Mouse (Mus musculus): Measurements from ENCODE around the gene Gm6993. TPM values are rescaled to one million over a fixed set of nuclear protein-coding genes. Genes with fewer than 3 reads are reported as not detected.

Gm6993 gene
- polyA plus RNA-seq, 1 experiment from 2014 or later, result not detected

DNA sequence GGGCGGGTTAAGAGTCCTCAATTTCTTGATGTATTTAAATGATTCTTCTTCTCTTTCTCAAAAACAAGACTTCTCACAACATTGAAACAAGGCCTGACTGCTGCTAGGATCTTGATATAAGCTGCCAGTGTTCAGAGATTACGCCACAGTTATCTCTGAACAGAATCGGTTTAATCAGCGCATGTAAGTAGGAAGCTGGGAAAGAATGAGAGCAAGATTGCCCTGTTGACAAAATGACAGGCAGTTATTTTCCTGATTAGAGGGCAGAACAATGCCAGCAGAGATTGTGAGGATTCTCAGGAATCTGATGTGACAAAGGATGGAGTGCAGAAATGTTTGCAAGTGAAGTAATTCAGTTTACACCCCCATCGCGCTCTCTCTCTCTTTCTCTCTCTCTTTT is 19.0 kb upstream of the Gm6993 start:
- Histone ChIP-seq H3K9me3 (no peaks in the 10 kb centered on the region), H3K27me3 (no peaks in the 10 kb centered on the region), H3K4me1 (peaks cover 11% of the 10 kb centered on the region; the same call in 1 of the 2 replicates), H3K9ac (no peak overlapping the region), H3K36me3 (no peaks in the 10 kb centered on the region), H3K27ac (no peak overlapping the region), H3K4me2 (no peak overlapping the region), H3K4me3 (no peak overlapping the region)
- 83% methylated on average over 6 of the region's 6 CpGs for WGBS
- ATAC-seq (ENCODE audit: insufficient number of reproducible peaks, low FRiP score, low TSS enrichment, low read depth), result no peak

DNA sequence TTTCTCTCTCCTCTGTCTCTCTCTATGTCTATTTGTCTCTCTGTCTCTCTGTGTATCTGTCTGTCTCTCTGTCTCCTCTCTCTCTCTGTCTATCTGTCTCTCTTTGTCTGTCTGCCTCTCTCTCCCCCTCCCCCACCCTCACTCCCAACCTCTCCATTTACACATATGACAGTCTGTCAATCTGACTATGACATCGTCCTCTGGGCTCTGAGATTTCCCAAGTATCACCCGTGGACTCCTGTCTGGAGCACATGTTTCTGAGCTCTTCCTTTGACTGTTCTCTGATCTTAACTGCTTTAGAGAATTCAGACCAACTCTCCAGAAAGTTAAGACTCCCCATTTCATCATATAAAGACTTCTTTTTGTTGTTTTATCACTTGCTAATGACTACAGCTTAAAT is 18.3 kb upstream of the Gm6993 start:
- H3K4me3 ChIP-seq, result no peak overlapping the region
- no peaks in the 10 kb centered on the region for H3K9me3 ChIP-seq
- no peak overlapping the region for H3K9ac ChIP-seq
- WGBS, result 45% methylated on average over 2 of the region's 2 CpGs
- H3K4me2 ChIP-seq, result no peak overlapping the region
- no peaks in the 10 kb centered on the region for H3K27me3 ChIP-seq
- H3K36me3 ChIP-seq, result no peaks in the 10 kb centered on the region
- no peak for ATAC-seq (ENCODE audit: insufficient number of reproducible peaks, low FRiP score, low TSS enrichment, low read depth)
- H3K27ac ChIP-seq, result no peak overlapping the region
- H3K4me1 ChIP-seq, result peaks cover 11% of the 10 kb centered on the region; the same call in 1 of the 2 replicates

DNA sequence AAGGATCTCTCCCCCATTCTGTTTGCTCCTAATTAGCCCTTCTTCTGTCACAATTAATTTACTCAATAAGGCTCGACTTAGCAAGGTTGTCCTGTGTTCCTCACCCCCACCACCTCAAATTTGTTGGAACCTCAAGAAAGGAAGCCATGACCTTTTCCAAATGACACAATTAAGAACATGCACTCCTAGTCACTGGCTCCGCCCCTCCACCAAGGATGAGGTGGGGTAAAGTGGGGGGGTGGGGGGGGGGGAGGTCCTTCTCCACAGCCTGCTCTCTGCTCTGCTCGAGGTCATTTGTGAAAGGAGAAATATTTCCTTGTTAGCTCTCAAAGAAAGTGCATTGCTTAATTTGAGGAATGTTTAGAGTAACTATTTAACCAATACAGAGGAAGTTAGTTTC is 17.8 kb upstream of the Gm6993 start:
- Histone ChIP-seq H3K9ac (no peak overlapping the region), H3K27me3 (no peaks in the 10 kb centered on the region), H3K9me3 (no peaks in the 10 kb centered on the region), H3K4me2 (no peak overlapping the region), H3K4me3 (no peak overlapping the region), H3K36me3 (no peaks in the 10 kb centered on the region), H3K4me1 (peaks cover 9% of the 10 kb centered on the region; the same call in 1 of the 2 replicates), H3K27ac (no peak overlapping the region)
- ATAC-seq (ENCODE audit: insufficient number of reproducible peaks, low FRiP score, low TSS enrichment, low read depth), result no peak
- whole genome bisulfite sequencing, result 16% methylated on average over 3 of the region's 3 CpGs

DNA sequence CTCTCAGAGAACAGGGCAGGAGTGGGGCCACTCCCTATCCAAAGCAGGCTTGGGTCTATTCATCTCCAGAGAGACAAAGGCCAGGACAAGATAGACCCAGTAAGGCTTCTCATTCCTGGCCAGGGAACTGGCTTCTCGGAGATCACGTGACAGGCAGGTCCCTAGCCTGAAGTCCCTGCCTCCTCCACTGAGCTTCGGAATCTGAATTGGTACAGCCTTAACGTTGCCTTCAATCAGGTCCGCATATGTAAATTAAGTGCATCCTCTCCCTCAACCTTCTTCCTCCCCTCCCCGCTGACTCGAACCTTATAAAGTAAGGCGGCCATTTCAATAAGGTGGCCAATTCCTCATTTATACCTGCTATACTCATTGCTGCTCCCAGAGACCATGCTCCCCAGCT is 15.1 kb upstream of the Gm6993 start:
- no peak overlapping the region for H3K27ac ChIP-seq
- no peak overlapping the region for H3K9ac ChIP-seq
- no peaks in the 10 kb centered on the region for H3K9me3 ChIP-seq
- no peak for ATAC-seq (ENCODE audit: insufficient number of reproducible peaks, low FRiP score, low TSS enrichment, low read depth)
- H3K4me2 ChIP-seq, result no peak overlapping the region
- H3K27me3 ChIP-seq, result no peaks in the 10 kb centered on the region
- no peaks in the 10 kb centered on the region for H3K4me1 ChIP-seq
- 54% methylated on average over 8 of the region's 8 CpGs for WGBS
- no peak overlapping the region for H3K4me3 ChIP-seq
- H3K36me3 ChIP-seq, result no peaks in the 10 kb centered on the region

DNA sequence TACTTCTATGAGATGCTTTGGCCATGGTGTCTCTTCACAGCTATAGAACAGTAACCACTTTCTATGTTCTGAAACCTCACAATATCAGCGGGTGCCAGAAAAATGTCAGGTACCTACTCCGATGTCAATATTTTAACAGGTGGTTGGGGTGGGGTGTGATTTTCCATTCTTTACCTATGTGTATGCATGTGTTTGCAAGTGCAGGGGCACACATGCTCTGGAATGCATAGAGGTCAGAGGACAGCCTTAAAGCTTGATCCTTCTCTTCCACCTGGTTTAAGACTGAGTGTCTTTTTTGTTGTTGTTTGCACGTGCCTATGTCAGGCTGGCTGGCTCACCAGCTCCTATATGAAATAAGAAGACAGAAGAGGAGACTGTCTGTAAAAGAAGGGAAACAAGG is 13.4 kb upstream of the Gm6993 start:
- no peak overlapping the region for H3K4me3 ChIP-seq
- no peak overlapping the region for H3K4me2 ChIP-seq
- no peaks in the 10 kb centered on the region for H3K27me3 ChIP-seq
- 82% methylated on average over 3 of the region's 3 CpGs for WGBS
- no peaks in the 10 kb centered on the region for H3K9me3 ChIP-seq
- ATAC-seq (ENCODE audit: insufficient number of reproducible peaks, low FRiP score, low TSS enrichment, low read depth), result no peak
- H3K9ac ChIP-seq, result no peak overlapping the region
- no peaks in the 10 kb centered on the region for H3K36me3 ChIP-seq
- no peak overlapping the region for H3K27ac ChIP-seq
- H3K4me1 ChIP-seq, result no peaks in the 10 kb centered on the region; the same call in 1 of the 2 replicates

DNA sequence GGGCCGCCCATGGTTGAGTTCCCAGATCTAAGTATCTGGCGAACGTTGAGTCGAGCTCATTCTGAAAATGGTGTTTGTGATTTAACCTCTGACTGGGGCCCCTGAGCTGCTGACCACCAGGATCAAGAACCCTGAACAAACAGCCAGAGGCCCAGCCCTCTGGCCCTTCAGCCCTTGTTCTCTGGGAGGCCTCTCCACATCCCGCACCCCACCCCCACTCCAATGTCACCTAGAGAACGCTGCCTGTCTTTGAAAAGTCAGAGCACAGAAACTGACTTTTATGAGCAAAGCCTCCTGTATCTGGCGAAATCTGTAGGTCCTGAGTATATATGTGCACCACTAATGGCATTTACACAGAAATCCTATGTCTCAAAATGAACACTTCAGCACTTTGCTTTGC is 11.7 kb upstream of the Gm6993 start:
- 56% methylated on average over 7 of the region's 7 CpGs for WGBS
- no peaks in the 10 kb centered on the region for H3K9me3 ChIP-seq
- no peak overlapping the region for H3K27ac ChIP-seq

DNA sequence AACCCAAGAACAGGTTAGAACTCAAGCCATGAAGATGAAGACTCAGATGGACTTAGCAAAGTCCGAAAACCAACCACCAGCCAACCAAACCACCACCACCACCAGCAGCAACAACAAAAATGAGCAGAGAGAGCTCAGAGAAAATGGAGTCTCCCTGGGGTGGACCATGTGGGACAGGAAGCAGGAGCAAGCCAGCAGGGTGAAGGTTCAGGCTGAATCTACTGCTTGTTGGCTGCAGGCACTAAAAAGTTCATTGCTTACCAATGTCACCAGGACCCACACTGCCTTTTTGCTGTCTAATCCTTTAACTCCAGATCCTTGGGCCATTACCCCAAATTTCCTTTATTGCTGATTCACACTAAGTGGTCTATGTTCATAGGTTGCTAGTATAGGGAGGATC is 7.9 kb upstream of the Gm6993 start:
- H3K9ac ChIP-seq, result no peak overlapping the region
- H3K27ac ChIP-seq, result no peak overlapping the region
- no peak overlapping the region for H3K4me2 ChIP-seq
- H3K9me3 ChIP-seq, result no peaks in the 10 kb centered on the region
- 88% methylated on average over 1 of the region's 1 CpGs for WGBS
- H3K27me3 ChIP-seq, result no peaks in the 10 kb centered on the region
- no peak for ATAC-seq (ENCODE audit: insufficient number of reproducible peaks, low FRiP score, low TSS enrichment, low read depth)
- H3K36me3 ChIP-seq, result no peaks in the 10 kb centered on the region
- H3K4me1 ChIP-seq, result peaks cover 13% of the 10 kb centered on the region
- no peak overlapping the region for H3K4me3 ChIP-seq

More for the DNA sequence above, 11.7 kb upstream of the Gm6993 start:
- Histone ChIP-seq H3K4me1 (peaks cover 7% of the 10 kb centered on the region), H3K9ac (no peak overlapping the region), H3K36me3 (no peaks in the 10 kb centered on the region), H3K4me3 (no peak overlapping the region), H3K4me2 (no peak overlapping the region), H3K27me3 (no peaks in the 10 kb centered on the region)
- no peak for ATAC-seq (ENCODE audit: insufficient number of reproducible peaks, low FRiP score, low TSS enrichment, low read depth)

DNA sequence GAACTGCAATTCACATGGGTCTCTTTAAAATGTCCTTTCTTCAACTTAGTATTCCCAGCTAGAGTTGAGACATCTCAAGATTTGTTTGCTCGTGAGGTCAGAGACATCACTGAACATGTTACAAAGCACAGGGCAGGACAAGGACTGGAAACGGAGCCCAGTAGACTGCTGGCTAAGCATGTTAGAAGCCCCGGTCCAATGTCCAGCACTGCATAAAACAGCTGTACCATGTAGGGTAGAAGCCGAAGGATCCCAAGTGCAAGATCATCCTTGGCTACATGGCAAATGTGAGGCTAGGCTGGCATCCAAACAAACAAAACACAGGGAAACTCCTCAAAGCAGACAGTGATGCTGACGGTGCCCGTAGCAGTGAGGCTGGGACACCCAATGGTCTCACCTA is 5.6 kb upstream of the Gm6993 start:
- H3K4me3 ChIP-seq, result no peak overlapping the region
- H3K27me3 ChIP-seq, result no peaks in the 10 kb centered on the region
- peaks cover 13% of the 10 kb centered on the region for H3K4me1 ChIP-seq
- no peak overlapping the region for H3K9ac ChIP-seq
- no peak overlapping the region for H3K4me2 ChIP-seq
- H3K9me3 ChIP-seq, result no peaks in the 10 kb centered on the region
- no peaks in the 10 kb centered on the region for H3K36me3 ChIP-seq
- H3K27ac ChIP-seq, result no peak overlapping the region
- no peak for ATAC-seq (ENCODE audit: insufficient number of reproducible peaks, low FRiP score, low TSS enrichment, low read depth)
- 92% methylated on average over 6 of the region's 6 CpGs for WGBS

DNA sequence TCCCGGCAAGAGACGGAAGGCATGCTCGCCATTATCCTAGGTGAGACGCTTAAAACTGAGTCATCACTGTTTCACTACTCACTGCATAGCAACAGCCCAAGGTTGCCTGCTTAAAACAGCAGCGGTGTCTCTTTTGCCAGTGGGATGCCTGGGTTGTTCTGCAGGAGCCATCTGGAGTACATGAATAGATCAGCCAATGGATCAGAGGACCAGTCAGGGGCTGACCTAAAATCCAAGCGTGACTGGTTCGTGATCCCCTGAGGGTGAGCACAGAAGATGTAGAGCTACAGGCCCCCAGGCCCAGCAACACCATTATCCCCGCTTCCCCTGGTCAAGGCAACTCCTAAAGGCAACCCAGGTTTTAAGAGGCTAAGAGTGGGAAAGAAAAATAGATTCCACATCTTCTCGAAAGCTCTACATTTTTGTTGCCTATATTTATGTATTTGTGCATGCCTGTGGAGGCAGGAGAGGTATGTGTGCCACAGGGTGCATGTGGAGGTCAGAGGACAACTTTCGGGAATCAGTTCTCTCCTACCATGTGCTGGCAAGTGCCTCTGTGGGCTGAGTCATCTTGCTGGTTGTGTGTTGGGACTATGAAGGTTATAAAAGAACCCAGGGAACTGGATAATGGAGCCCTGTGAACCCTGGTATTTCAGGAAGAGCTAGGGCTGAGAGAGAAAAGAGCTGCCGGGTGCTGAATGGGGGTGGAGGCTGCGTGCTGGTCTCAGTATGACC is 3.5 kb upstream of the Gm6993 start:
- no peak overlapping the region for H3K4me3 ChIP-seq
- H3K9ac ChIP-seq, result no peak overlapping the region
- 46% methylated on average over 12 of the region's 12 CpGs for WGBS
- ATAC-seq (ENCODE audit: insufficient number of reproducible peaks, low FRiP score, low TSS enrichment, low read depth), result no peak
- H3K4me2 ChIP-seq, result no peak overlapping the region
- H3K4me1 ChIP-seq, result peaks cover 13% of the 10 kb centered on the region
- no peaks in the 10 kb centered on the region for H3K9me3 ChIP-seq
- no peaks in the 10 kb centered on the region for H3K36me3 ChIP-seq
- H3K27ac ChIP-seq, result peak overlapping the region; percentile 47; the same call in 1 of the 2 replicates
- no peaks in the 10 kb centered on the region for H3K27me3 ChIP-seq

DNA sequence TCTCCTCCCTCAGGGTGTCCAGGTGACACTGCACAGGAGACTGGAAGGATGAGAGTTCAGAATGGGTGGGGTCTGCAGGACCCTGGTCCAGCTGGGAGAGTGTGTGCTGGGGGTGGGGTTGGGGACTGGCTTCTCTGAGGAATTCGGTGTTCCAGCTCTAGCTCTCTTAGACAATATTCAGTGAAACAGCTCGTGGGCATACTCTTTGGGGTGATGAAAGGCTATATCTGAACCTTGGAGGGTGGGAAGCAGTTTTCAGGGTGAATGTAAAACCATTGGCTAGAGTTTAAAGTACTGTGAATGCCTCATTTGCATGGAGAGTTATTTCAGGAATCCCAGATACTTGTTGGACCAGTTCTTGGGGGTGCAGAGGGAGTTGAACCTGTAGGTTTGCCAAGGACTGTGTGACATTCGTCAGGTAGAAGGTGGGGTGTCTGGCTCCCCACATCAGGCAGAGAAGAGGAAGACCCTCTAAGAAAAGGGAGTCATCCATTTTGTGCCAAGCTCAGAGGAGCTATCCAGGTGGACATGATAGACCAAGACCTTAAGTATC is 1.5 kb upstream of the Gm6993 start:
- H3K4me2 ChIP-seq, result no peak overlapping the region
- H3K4me3 ChIP-seq, result no peak overlapping the region
- peaks cover 6% of the 10 kb centered on the region; the same call in 1 of the 2 replicates for H3K4me1 ChIP-seq
- H3K36me3 ChIP-seq, result no peaks in the 10 kb centered on the region
- no peaks in the 10 kb centered on the region for H3K9me3 ChIP-seq
- no peaks in the 10 kb centered on the region for H3K27me3 ChIP-seq
- no peak overlapping the region for H3K9ac ChIP-seq
- ATAC-seq (ENCODE audit: insufficient number of reproducible peaks, low FRiP score, low TSS enrichment, low read depth), result no peak
- WGBS, result 68% methylated on average over 3 of the region's 3 CpGs
- no peak overlapping the region for H3K27ac ChIP-seq

DNA sequence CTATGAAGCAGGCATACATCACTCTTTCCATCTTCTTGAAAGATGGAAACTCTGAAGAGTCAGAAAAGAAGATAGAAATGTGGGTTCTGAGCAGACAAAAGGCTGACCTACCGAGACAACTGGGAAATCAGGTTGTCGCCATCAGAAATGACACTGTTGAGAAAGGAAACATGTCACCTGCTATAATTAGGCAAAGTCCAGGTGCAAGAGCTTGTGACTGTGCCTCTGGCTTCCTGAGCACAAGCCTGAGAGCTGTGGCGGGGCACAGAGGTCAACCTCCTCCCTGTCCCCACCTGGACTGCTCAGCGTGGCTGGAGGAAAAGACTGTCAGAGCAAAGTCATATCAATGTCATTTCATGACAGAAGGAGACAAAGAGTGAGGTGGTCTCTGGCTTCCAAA is 772 bp upstream of the Gm6993 start:
- H3K36me3 ChIP-seq, result no peaks in the 10 kb centered on the region
- H3K9ac ChIP-seq, result no peak overlapping the region
- 60% methylated on average over 4 of the region's 4 CpGs for WGBS
- H3K27ac ChIP-seq, result no peak overlapping the region
- H3K4me1 ChIP-seq, result peaks cover 6% of the 10 kb centered on the region; the same call in 1 of the 2 replicates
- H3K9me3 ChIP-seq, result no peaks in the 10 kb centered on the region
- no peaks in the 10 kb centered on the region for H3K27me3 ChIP-seq
- no peak for ATAC-seq (ENCODE audit: insufficient number of reproducible peaks, low FRiP score, low TSS enrichment, low read depth)
- no peak overlapping the region for H3K4me2 ChIP-seq
- no peak overlapping the region for H3K4me3 ChIP-seq

DNA sequence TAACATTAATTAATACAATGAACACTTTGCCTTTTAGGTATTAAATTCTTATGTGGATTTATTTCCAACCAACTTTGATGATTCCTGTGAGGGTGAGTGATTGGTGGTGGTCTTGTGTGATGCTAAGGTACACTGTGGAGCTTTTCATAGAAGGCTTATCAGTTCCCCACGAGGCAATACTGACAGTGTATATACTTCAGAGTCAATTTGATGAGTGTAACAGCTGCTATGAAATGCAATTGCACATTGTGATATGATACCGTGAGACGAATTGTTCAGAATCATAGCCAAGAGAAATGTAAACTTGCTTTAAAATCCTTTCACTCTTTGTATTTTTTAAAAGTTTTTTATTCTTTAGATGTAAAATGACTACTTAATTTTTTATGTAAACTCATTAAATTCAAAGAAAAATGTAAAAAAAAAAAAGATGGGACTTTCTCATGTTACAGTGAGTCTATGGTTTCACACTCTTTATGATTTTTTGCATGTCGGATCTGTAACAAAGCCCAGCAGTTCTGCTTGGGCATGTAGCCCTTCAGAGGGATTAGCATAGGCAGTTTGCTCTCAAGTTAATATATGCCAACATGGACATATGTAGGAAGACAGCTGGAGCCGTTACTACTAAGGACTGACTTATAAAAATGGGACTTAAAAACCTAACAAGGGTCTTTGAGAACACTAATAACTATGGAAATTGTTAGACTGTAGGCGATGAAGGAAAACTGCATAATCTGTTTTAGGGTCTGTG is 1.2 kb downstream of the Gm6993 start:
- H3K9ac ChIP-seq, result no peak overlapping the region
- H3K4me3 ChIP-seq, result no peak overlapping the region
- H3K27ac ChIP-seq, result no peak overlapping the region
- H3K9me3 ChIP-seq, result no peaks in the 10 kb centered on the region
- H3K27me3 ChIP-seq, result no peaks in the 10 kb centered on the region
- no peaks in the 10 kb centered on the region for H3K36me3 ChIP-seq
- ATAC-seq (ENCODE audit: insufficient number of reproducible peaks, low FRiP score, low TSS enrichment, low read depth), result no peak
- no peak overlapping the region for H3K4me2 ChIP-seq
- peaks cover 4% of the 10 kb centered on the region; the same call in 1 of the 2 replicates for H3K4me1 ChIP-seq
- 40% methylated on average over 6 of the region's 6 CpGs for WGBS

All from limb, embryonic 15.5 days (tissue).